9 mouse cellular contexts compared by ENCODE assay signal in the genomic region with DNA sequence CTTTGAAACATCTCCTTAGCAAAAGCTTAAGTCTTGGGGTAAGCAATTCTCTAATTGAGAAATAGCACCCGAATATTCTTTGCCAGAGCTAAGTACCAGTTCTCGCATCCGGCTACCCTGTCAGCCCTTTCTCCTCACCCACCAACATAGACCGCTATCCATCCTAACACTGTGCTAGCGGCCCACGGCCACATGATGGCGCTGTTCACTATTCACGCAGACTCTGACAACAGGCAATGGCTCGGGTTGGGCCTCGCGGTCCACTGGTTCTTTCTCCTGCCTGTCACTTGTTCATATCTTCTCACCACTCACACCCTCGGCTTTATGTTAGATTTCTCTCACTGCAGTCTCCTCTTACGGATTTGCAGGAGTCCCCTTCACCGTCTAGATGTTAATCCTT. TPM values are rescaled to one million over a fixed set of nuclear protein-coding genes. Genes with fewer than 3 reads are reported as not detected.
DNase-seq lines count a peak whose midpoint lies in the region; ATAC-seq and TF ChIP-seq lines count a peak whose summit lies in the region.
"Had no signal": no experiment of that assay in that cellular context is flagged by ENCODE, and none has a peak within 500 bp of the region (broad histone marks: within the 10 kb centered on the region; RNA-seq: fewer than 3 reads in every experiment).

No protein-coding gene starts in this region.

- H3K36me3 ChIP-seq in intestine, postnatal 0 days (ENCODE audit: control insufficient read depth, insufficient read depth) = 0 out of 2 replicates have a peak, but pooled peaks cover 5% of the 10 kb centered on the region
- H3K36me3 ChIP-seq in intestine, embryonic 16.5 days (ENCODE audit: control insufficient read depth, insufficient read depth, low read length) = no peaks in the 10 kb centered on the region
- no peaks in the 10 kb centered on the region for H3K36me3 ChIP-seq in CH12.LX (replicated peaks in 1 of 2; ENCODE audit: control insufficient read depth in 1 of 2, insufficient read depth in 1 of 2, low read length in 1 of 2)
- H3K36me3 ChIP-seq in limb, embryonic 10.5 days = no peaks in the 10 kb centered on the region

- peak; percentile 80 for TF ChIP-seq RAD21 in CH12.LX (IDR thresholded peaks at IDR 0.05; ENCODE audit: low read depth, low read length)

- in situ Hi-C loops in CH12.LX (cut with MboI; ENCODE audit: low pct_ligation_motif_present, low pct_unique_long_range_greater_than_20kb, low sequenced_read_pairs) = no loop called here

- no peaks in the 10 kb centered on the region for H3K27me3 ChIP-seq in intestine, postnatal 0 days (replicated peaks; ENCODE audit: control insufficient read depth, insufficient read depth, low read length)
- no peaks in the 10 kb centered on the region for H3K27me3 ChIP-seq in intestine, embryonic 16.5 days (replicated peaks; ENCODE audit: control insufficient read depth, insufficient read depth, low read length)
- no peaks in the 10 kb centered on the region for H3K27me3 ChIP-seq in CH12.LX (replicated peaks)
- H3K27me3 ChIP-seq in limb, embryonic 10.5 days (ENCODE audit: low read depth, poor library complexity, severe bottlenecking) = no peaks in the 10 kb centered on the region

- H3K4me1 ChIP-seq in intestine, postnatal 0 days (replicated peaks; ENCODE audit: control insufficient read depth, insufficient read depth, low read length) = no peaks in the 10 kb centered on the region
- H3K4me1 ChIP-seq in intestine, embryonic 16.5 days (ENCODE audit: control insufficient read depth, insufficient read depth, low read length) = no peaks in the 10 kb centered on the region
- no peaks in the 10 kb centered on the region; a peak in 1 of 4 replicates for H3K4me1 ChIP-seq in CH12.LX (ENCODE audit: control insufficient read depth in 1 of 2, insufficient read depth in 2 of 2)
- H3K4me1 ChIP-seq in limb, embryonic 10.5 days = no peaks in the 10 kb centered on the region

- no peak overlapping the region for H3K27ac ChIP-seq in intestine, postnatal 0 days (ENCODE audit: low read depth, low read length)
- H3K27ac ChIP-seq in intestine, embryonic 16.5 days (ENCODE audit: low read length) = no peak overlapping the region
- H3K27ac ChIP-seq in CH12.LX (ENCODE audit: insufficient read depth, low read depth) = no peak overlapping the region
- no peak overlapping the region for H3K27ac ChIP-seq in limb, embryonic 10.5 days

- no peak overlapping the region for H3K9ac ChIP-seq in intestine, postnatal 0 days (ENCODE audit: low read depth, low read length)
- no peak overlapping the region for H3K9ac ChIP-seq in intestine, embryonic 16.5 days (ENCODE audit: low read depth, low read length)
- no peak overlapping the region for H3K9ac ChIP-seq in CH12.LX (ENCODE audit: insufficient read depth, low read depth)

- TF ChIP-seq POLR2A in CH12.LX (IDR thresholded peaks at IDR 0.05; ENCODE audit: low read depth, low read length) = no peak

- dilution Hi-C loops in CH12.LX (cut with MboI; ENCODE audit: extremely low pct_ligation_motif_present, extremely low pct_unique_long_range_greater_than_20kb, low sequenced_read_pairs) = no loop called here

- DNase-seq in CH12.LX (ENCODE audit: extremely low read depth) = peak; percentile 54
- peak; percentile 36 to 37 for DNase-seq in adrenal gland, postnatal 4 days (ENCODE audit: low spot score in 2 of 2)
- DNase-seq in limb, embryonic 10.5 days (ENCODE audit: low spot score) = peak; percentile 51
- no peak for DNase-seq in MN1 (ENCODE audit: low spot score)

- peak; percentile 81 for TF ChIP-seq CTCF in intestine, postnatal 0 days (IDR thresholded peaks at IDR 0.05; ENCODE audit: low read depth)
- TF ChIP-seq CTCF in CH12.LX (conservative IDR thresholded peaks at IDR 0.05 in 1 of 2, IDR thresholded peaks at IDR 0.05 in 1 of 2; ENCODE audit: low read depth in 2 of 2, low read length in 2 of 2) = peak; percentile 35 to 82; a peak in 2 of 4 replicates

- 54% methylated on average over 14 of the region's 14 CpGs for WGBS in intestine, postnatal 0 days
- WGBS in intestine, embryonic 16.5 days = 47% methylated on average over 14 of the region's 14 CpGs
- WGBS in limb, embryonic 10.5 days = 46% methylated on average over 14 of the region's 14 CpGs

- H3K4me2 ChIP-seq in intestine, postnatal 0 days (replicated peaks; ENCODE audit: low read depth) = no peak overlapping the region
- no peak overlapping the region for H3K4me2 ChIP-seq in intestine, embryonic 16.5 days (ENCODE audit: low read depth, low read length)
- no peak overlapping the region for H3K4me2 ChIP-seq in CH12.LX (ENCODE audit: insufficient read depth, low read depth, poor library complexity, severe bottlenecking)

- H3K79me2 ChIP-seq in CH12.LX (replicated peaks; ENCODE audit: control insufficient read depth, extremely low read depth, insufficient read depth, poor library complexity, severe bottlenecking) = no peaks in the 10 kb centered on the region

- H3K9me3 ChIP-seq in intestine, postnatal 0 days (ENCODE audit: control insufficient read depth) = 0 out of 2 replicates have a peak, but pooled peaks cover 3% of the 10 kb centered on the region
- no peaks in the 10 kb centered on the region for H3K9me3 ChIP-seq in intestine, embryonic 16.5 days (ENCODE audit: control insufficient read depth, low read length)
- H3K9me3 ChIP-seq in CH12.LX (replicated peaks; ENCODE audit: low read length) = peaks cover 6% of the 10 kb centered on the region
- H3K9me3 ChIP-seq in limb, embryonic 10.5 days (replicated peaks) = no peaks in the 10 kb centered on the region

- ATAC-seq in intestine, postnatal 0 days = no peak
- no peak for ATAC-seq in intestine, embryonic 16.5 days
- peak; percentile 55; the same call in 1 of the 2 replicates for ATAC-seq in frontal cortex, adult (ENCODE audit: low TSS enrichment)
- peak; percentile 58; the same call in 1 of the 2 replicates for ATAC-seq in neutrophil, adult 5-6 weeks (ENCODE audit: extremely low read depth, insufficient number of reproducible peaks, low FRiP score, poor library complexity, severe bottlenecking)

- H3K4me3 ChIP-seq in intestine, postnatal 0 days (ENCODE audit: low read depth, low read length) = no peak overlapping the region
- H3K4me3 ChIP-seq in intestine, embryonic 16.5 days (ENCODE audit: low read length) = no peak overlapping the region
- no peak overlapping the region for H3K4me3 ChIP-seq in CH12.LX (replicated peaks in 1 of 3; ENCODE audit: low read depth in 2 of 3, low read length in 2 of 3, poor library complexity in 1 of 3)
- H3K4me3 ChIP-seq in limb, embryonic 10.5 days = no peak overlapping the region

- no peak for TF ChIP-seq EP300 in CH12.LX (IDR thresholded peaks at IDR 0.05; ENCODE audit: low read length)

TF ChIP-seq in CH12.LX, 34 proteins besides CTCF, POLR2A, EP300 and RAD21 (continues in another document):
- peak; percentile 32; the same call in 1 of the 2 replicates for TF ChIP-seq ZC3H11A (IDR thresholded peaks at IDR 0.05; ENCODE audit: low read depth, low read length)
- no peak for TF ChIP-seq ETS1 (conservative IDR thresholded peaks at IDR 0.05; ENCODE audit: low read depth, low read length)

RNA-seq across cellular contexts. Expression of a gene that starts 14.7 kb away (rescaled TPM):
- polyA plus RNA-seq in intestine, postnatal 0 days (2015; fragmentation: Nextera tagmentation; extraction: Ambion mirVana) = 29.1 TPM in 2 replicates
- 47.5 and 62.4 TPM in 2 replicates for polyA plus RNA-seq in intestine, embryonic 16.5 days (2015; fragmentation: Nextera tagmentation; extraction: Ambion mirVana)
- total RNA-seq in CH12.LX (2012; rRNA removed) = 38.4 and 50.2 TPM in 2 replicates
- 78.3 and 81.6 TPM in 2 replicates for total RNA-seq in CH12.LX (2014; rRNA removed)
- polyA plus RNA-seq in CH12.LX (2012; ENCODE audit: insufficient read length, low read depth) = 58.6 and 62.1 TPM in 2 replicates
- total RNA-seq in adrenal gland, postnatal 4 days (2021) = 10 to 100 TPM; 33.9 to 44.6 TPM
- polyA plus RNA-seq in limb, embryonic 10.5 days (2016; fragmentation: Nextera tagmentation; extraction: Ambion mirVana) = 22.5 and 27.1 TPM in 2 replicates
- total RNA-seq in neutrophil, adult 5-6 weeks (2017) = 7.1 TPM in 2 replicates

RNA-seq across cellular contexts. Expression of a gene that starts 28.0 kb away (rescaled TPM):
- polyA plus RNA-seq in intestine, postnatal 0 days (2015; fragmentation: Nextera tagmentation; extraction: Ambion mirVana) = 54.6 and 55.6 TPM in 2 replicates
- polyA plus RNA-seq in intestine, embryonic 16.5 days (2015; fragmentation: Nextera tagmentation; extraction: Ambion mirVana) = 77.7 and 82.8 TPM in 2 replicates
- total RNA-seq in CH12.LX (2012; rRNA removed) = 0.04 TPM in 1 of 2 replicates, not detected in the other
- not detected in 2 replicates for total RNA-seq in CH12.LX (2014; rRNA removed)
- polyA plus RNA-seq in CH12.LX (2012; ENCODE audit: insufficient read length, low read depth) = 0.14 TPM in 1 of 2 replicates, not detected in the other
- total RNA-seq in adrenal gland, postnatal 4 days (2021) = 10 to 100 TPM in 1 of 2 experiments, 1 to 10 TPM in 1; 2.7 to 50.2 TPM
- 0.08 TPM in 1 of 2 replicates, not detected in the other for polyA plus RNA-seq in limb, embryonic 10.5 days (2016; fragmentation: Nextera tagmentation; extraction: Ambion mirVana)
- total RNA-seq in neutrophil, adult 5-6 weeks (2017) = not detected in 2 replicates
- total RNA-seq: layer of hippocampus, postnatal 25 days had no signal

RNA-seq across cellular contexts. Expression of a gene that starts 32.5 kb away (rescaled TPM):
- 29.6 and 31.1 TPM in 2 replicates for polyA plus RNA-seq in intestine, postnatal 0 days (2015; fragmentation: Nextera tagmentation; extraction: Ambion mirVana)
- polyA plus RNA-seq in intestine, embryonic 16.5 days (2015; fragmentation: Nextera tagmentation; extraction: Ambion mirVana) = 50.5 and 56.0 TPM in 2 replicates
- 90.7 and 111 TPM in 2 replicates for total RNA-seq in CH12.LX (2012; rRNA removed)
- total RNA-seq in CH12.LX (2014; rRNA removed) = 45.7 and 47.3 TPM in 2 replicates
- polyA plus RNA-seq in CH12.LX (2012; ENCODE audit: insufficient read length, low read depth) = 363 and 381 TPM in 2 replicates
- total RNA-seq in adrenal gland, postnatal 4 days (2021) = 10 to 100 TPM; 81.9 to 82.2 TPM
- 114 and 145 TPM in 2 replicates for polyA plus RNA-seq in limb, embryonic 10.5 days (2016; fragmentation: Nextera tagmentation; extraction: Ambion mirVana)
- 4.1 and 6.3 TPM in 2 replicates for total RNA-seq in neutrophil, adult 5-6 weeks (2017)

RNA-seq across cellular contexts. Expression of a gene that starts 37.5 kb away (rescaled TPM):
- 132 and 135 TPM in 2 replicates for polyA plus RNA-seq in intestine, postnatal 0 days (2015; fragmentation: Nextera tagmentation; extraction: Ambion mirVana)
- polyA plus RNA-seq in intestine, embryonic 16.5 days (2015; fragmentation: Nextera tagmentation; extraction: Ambion mirVana) = 179 and 183 TPM in 2 replicates
- total RNA-seq in CH12.LX (2012; rRNA removed) (6.0 and 10.5 TPM in 2 replicates), CH12.LX (2014; rRNA removed) (14.4 and 15.3 TPM in 2 replicates)
- 26.2 and 31.7 TPM in 2 replicates for polyA plus RNA-seq in CH12.LX (2012; ENCODE audit: insufficient read length, low read depth)
- 10 to 100 TPM; 54.0 to 56.0 TPM for total RNA-seq in adrenal gland, postnatal 4 days (2021)
- 104 and 116 TPM in 2 replicates for polyA plus RNA-seq in limb, embryonic 10.5 days (2016; fragmentation: Nextera tagmentation; extraction: Ambion mirVana)
- total RNA-seq in neutrophil, adult 5-6 weeks (2017) = 11.8 and 15.9 TPM in 2 replicates

RNA-seq across cellular contexts. Expression of a gene that starts 41.3 kb away (rescaled TPM):
- 0.12 TPM in 1 of 2 replicates, not detected in the other for polyA plus RNA-seq in intestine, postnatal 0 days (2015; fragmentation: Nextera tagmentation; extraction: Ambion mirVana)
- 0.16 and 0.21 TPM in 2 replicates for polyA plus RNA-seq in intestine, embryonic 16.5 days (2015; fragmentation: Nextera tagmentation; extraction: Ambion mirVana)
- total RNA-seq in CH12.LX (2012; rRNA removed) (0.08 and 0.17 TPM in 2 replicates), CH12.LX (2014; rRNA removed) (not detected in 2 replicates)
- polyA plus RNA-seq in CH12.LX (2012; ENCODE audit: insufficient read length, low read depth) = 0.14 and 0.30 TPM in 2 replicates
- total RNA-seq in adrenal gland, postnatal 4 days (2021) = under 1 TPM; 0.51 to 0.73 TPM
- polyA plus RNA-seq in limb, embryonic 10.5 days (2016; fragmentation: Nextera tagmentation; extraction: Ambion mirVana) = not detected in 2 replicates
- total RNA-seq in neutrophil, adult 5-6 weeks (2017) = 0.37 and 1.5 TPM in 2 replicates

Comparison
In these comparisons a context has a peak if more than half of its experiments do, and no peak if none do; other contexts are left out.
1. ATAC-seq: peak in frontal cortex, adult (single experiment) and neutrophil, adult 5-6 weeks (single experiment); none in intestine, postnatal 0 days (single experiment) and intestine, embryonic 16.5 days (single experiment).
2. RNA of a gene that starts 28.0 kb away (polyA plus RNA-seq): 77.7 to 82.8 TPM in intestine, embryonic 16.5 days and 54.6 to 55.6 TPM in intestine, postnatal 0 days; 0.14 TPM in CH12.LX and 0.08 TPM in limb, embryonic 10.5 days; every median in the first group is over 10 times any median in the second.